Mouse (Mus musculus) liver, embryonic 12.5 days (tissue): ENCODE results near the gene Atp1b2. TPM values are rescaled to one million over a fixed set of nuclear protein-coding genes. Genes with fewer than 3 reads are reported as not detected.

Experiments
- ATAC-seq: fragments of 200-750 bp; cut with Nextera tagmentation; 2 replicates; pipeline ENCODE4 v1.8.0; 2017; ENCODE audit warnings: moderate number of reproducible peaks, mild to moderate bottlenecking, moderate library complexity
- H3K27ac ChIP-seq: fragments of 300-500 bp; sonication (generic); 2 replicates; pipeline ENCODE4 v1.5.1; 2016; ENCODE audit warnings: mild to moderate bottlenecking
- H3K27me3 ChIP-seq: fragments of 300-500 bp; sonication (generic); replicated peaks from 2 replicates; pipeline ENCODE4 v1.6.1; 2016; ENCODE audit warnings: mild to moderate bottlenecking, moderate library complexity
- H3K36me3 ChIP-seq: fragments of 300-500 bp; sonication (generic); 2 replicates; pipeline ENCODE4 v1.6.1; 2016; ENCODE audit warnings: mild to moderate bottlenecking, moderate library complexity
- H3K4me1 ChIP-seq: fragments of 300-500 bp; sonication (generic); 2 replicates; pipeline ENCODE4 v1.6.1; 2016
- H3K4me2 ChIP-seq: fragments of 300-500 bp; sonication (generic); 2 replicates; pipeline ENCODE4 v1.6.1; 2016; ENCODE audit warnings: mild to moderate bottlenecking, moderate library complexity
- H3K4me3 ChIP-seq: fragments of 300-500 bp; sonication (generic); 2 replicates; pipeline ENCODE4 v1.5.1; 2016; ENCODE audit warnings: mild to moderate bottlenecking, moderate library complexity
- H3K9ac ChIP-seq: fragments of 300-500 bp; sonication (generic); 2 replicates; pipeline ENCODE4 v1.6.1; 2016; ENCODE audit warnings: mild to moderate bottlenecking, moderate library complexity
- H3K9me3 ChIP-seq: fragments of 300-500 bp; sonication (generic); replicated peaks from 2 replicates; pipeline ENCODE4 v1.6.1; 2016; ENCODE audit warnings: mild to moderate bottlenecking, moderate library complexity
- WGBS: fragments of 180-500 bp; shearing (Covaris S2); methylation state at CpG from one replicate; pipeline ENCODE4 v1.1.7; 2016; ENCODE audit not compliant: insufficient replicate concordance; 5-methylcytosine and 5-hydroxymethylcytosine counted together
- polyA plus RNA-seq: library from polyadenylated mRNA; unstranded; fragments of >200 nt; fragmentation: Nextera tagmentation; extraction: Ambion mirVana; gene quantifications from 2 replicates; pipeline ENCODE4 v1.2.1, GENCODE M21; 2016

The Atp1b2 gene
- polyA plus RNA-seq, 1 experiment from 2014 or later, result 38.3 TPM

DNA sequence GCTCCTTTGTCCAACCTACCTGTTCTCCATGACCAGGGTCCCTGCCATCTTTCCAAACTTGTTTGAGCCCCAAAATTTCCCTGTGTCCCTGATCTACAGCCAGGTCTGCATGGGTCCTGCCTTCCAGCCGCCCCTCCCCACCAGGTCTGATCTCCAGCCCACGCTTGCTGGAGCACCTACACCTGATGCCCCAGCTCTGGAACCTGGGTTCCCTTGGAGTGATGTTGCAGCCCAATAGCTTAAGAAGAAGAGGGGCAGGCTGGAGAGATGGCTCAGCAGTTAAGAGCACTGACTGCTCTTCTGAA, 701 bp upstream of the Atp1b2 start:
- Histone ChIP-seq H3K4me1 (peaks cover 89% of the 10 kb centered on the region), H3K9me3 (no peaks in the 10 kb centered on the region), H3K27me3 (no peaks in the 10 kb centered on the region), H3K4me2 (peak overlapping the region; percentile 100), H3K9ac (peak overlapping the region; percentile 76), H3K36me3 (peaks cover 22% of the 10 kb centered on the region), H3K4me3 (peak overlapping the region; percentile 78), H3K27ac (peak overlapping the region; percentile 84)
- no peak for ATAC-seq
- 66% methylated on average over 2 of the region's 2 CpGs for WGBS

DNA sequence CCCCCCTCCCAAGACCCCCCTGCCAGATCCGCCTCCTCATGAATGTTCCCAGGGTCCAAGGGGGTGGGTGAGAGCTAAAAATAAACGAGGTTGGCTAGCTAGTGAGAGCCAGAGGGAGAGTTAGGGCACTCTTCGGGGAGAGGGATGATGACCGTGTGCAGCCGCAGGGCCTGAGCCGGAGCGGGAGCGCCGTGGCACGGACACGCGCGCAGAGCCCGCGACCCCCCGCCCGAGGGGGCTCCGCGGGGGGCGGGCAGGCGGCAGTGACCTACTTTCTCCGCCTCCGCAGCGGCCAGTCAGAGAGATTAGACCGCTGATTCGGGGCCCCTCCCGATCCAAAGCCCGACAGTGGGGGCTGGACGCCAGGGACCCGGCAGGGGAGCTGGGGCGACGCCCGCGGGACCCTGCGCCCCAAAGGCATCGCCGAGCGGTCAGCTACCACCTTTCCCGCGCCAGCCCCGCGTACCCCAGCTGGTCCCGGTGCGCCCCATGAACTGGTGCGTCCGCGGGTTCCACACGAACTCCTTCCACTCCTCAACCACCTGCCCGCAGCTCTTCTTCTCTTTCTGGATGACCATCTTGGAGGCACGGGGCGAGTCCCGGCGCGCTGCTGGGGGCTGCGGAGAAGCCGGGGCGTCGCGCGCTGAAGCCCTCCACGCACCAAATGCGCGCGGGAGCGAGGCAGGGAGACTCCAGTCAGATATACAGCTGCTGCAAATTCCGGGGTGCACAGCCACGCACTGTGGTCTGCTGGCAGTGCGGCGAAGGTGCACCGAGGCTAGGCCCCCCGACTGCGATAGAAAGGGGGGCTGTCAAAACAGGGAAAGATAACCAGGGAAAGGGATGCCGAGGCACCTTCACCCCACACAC, 712 bp downstream of the Atp1b2 start:
- ATAC-seq, result peak; percentile 10
- peaks cover 36% of the 10 kb centered on the region for H3K36me3 ChIP-seq
- no peaks in the 10 kb centered on the region for H3K9me3 ChIP-seq
- H3K9ac ChIP-seq, result peak overlapping the region; percentile 93
- H3K4me2 ChIP-seq, result peak overlapping the region; percentile 100
- H3K27ac ChIP-seq, result peak overlapping the region; percentile 84
- H3K27me3 ChIP-seq, result no peaks in the 10 kb centered on the region
- H3K4me3 ChIP-seq, result peak overlapping the region; percentile 78
- WGBS, result under 1% methylated on average over 69 of the region's 73 CpGs
- H3K4me1 ChIP-seq, result peaks cover 93% of the 10 kb centered on the region

DNA sequence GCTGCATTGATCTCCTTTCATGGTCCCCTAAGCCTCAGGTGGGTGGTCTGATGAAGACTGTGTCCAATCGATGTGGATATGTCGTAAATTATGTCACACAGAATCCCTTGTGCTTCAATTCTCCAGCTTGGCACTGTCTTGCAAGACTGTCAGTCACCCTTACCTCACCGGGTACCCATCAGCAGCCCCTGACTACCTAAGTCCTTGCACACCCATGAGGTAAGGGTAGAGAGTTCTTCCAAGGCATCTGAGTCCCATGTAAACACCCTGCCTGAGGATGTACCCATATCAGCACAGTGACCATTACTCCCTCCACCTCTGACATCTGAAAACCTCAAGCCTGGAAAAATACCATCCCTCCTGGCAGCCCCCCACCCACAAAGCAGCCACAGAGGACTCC, 1.4 kb downstream of the Atp1b2 start:
- Histone ChIP-seq H3K27me3 (no peaks in the 10 kb centered on the region), H3K36me3 (peaks cover 41% of the 10 kb centered on the region), H3K9ac (peak overlapping the region; percentile 93), H3K9me3 (no peaks in the 10 kb centered on the region), H3K4me1 (peaks cover 93% of the 10 kb centered on the region), H3K4me3 (peak overlapping the region; percentile 78), H3K27ac (peak overlapping the region; percentile 84), H3K4me2 (peak overlapping the region; percentile 100)
- WGBS, result 56% methylated on average over 3 of the region's 3 CpGs
- no peak for ATAC-seq

DNA sequence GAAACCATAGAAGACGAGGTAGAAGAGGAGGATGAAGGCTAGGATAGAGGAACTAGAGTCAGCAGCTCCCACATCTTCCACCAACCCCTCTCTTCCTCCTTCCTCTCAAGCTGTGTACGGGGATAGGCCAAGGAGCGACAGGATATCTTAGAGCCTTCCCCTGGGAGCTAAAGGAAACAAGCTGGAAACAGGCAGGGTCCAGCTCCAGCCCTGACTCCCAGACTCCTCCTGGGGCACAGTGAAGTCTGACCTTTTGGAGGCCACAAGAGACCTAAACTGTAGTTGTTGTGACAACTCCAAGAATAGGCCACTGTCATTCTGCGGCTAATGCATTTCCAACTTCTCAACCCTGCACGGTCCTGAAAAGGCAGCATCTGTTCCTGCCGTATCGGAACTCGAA, 2.2 kb downstream of the Atp1b2 start:
- peak overlapping the region; percentile 78 for H3K4me3 ChIP-seq
- peak overlapping the region; percentile 93 for H3K9ac ChIP-seq
- WGBS, result 79% methylated on average over 8 of the region's 8 CpGs
- ATAC-seq, result no peak
- H3K4me2 ChIP-seq, result peak overlapping the region; percentile 100
- peak overlapping the region; percentile 84 for H3K27ac ChIP-seq
- no peaks in the 10 kb centered on the region for H3K9me3 ChIP-seq
- H3K27me3 ChIP-seq, result no peaks in the 10 kb centered on the region
- H3K4me1 ChIP-seq, result peaks cover 93% of the 10 kb centered on the region
- H3K36me3 ChIP-seq, result peaks cover 49% of the 10 kb centered on the region

- Histone ChIP-seq H3K9ac (peak overlapping the region; percentile 67; the same call in 1 of the 2 replicates), H3K4me3 (no peak overlapping the region), H3K27ac (peak overlapping the region; percentile 92), H3K4me2 (peak overlapping the region; percentile 100), H3K36me3 (peaks cover 56% of the 10 kb centered on the region), H3K4me1 (peaks cover 76% of the 10 kb centered on the region), H3K27me3 (no peaks in the 10 kb centered on the region), H3K9me3 (no peaks in the 10 kb centered on the region)
- no peak for ATAC-seq
- 41% methylated on average over 3 of the region's 3 CpGs for WGBS
These were observed 4.0 kb downstream of the Atp1b2 start for GRCm38 (mm10) chr11:69601768-69602167.

- WGBS, result 17% methylated on average over 6 of the region's 6 CpGs
- H3K9me3 ChIP-seq, result no peaks in the 10 kb centered on the region
- H3K4me3 ChIP-seq, result peak overlapping the region; percentile 37
- no peaks in the 10 kb centered on the region for H3K27me3 ChIP-seq
- peaks cover 66% of the 10 kb centered on the region for H3K4me1 ChIP-seq
- peak overlapping the region; percentile 67 for H3K9ac ChIP-seq
- H3K36me3 ChIP-seq, result peaks cover 64% of the 10 kb centered on the region
- H3K4me2 ChIP-seq, result peak overlapping the region; percentile 100
- peak overlapping the region; percentile 92 for H3K27ac ChIP-seq
- peak; percentile 20; the same call in 1 of the 2 replicates for ATAC-seq
These were observed 5.6 kb downstream of the Atp1b2 start for GRCm38 (mm10) chr11:69600098-69600497.

GRCm38 (mm10) chr11:69599436-69599835, 6.3 kb downstream of the Atp1b2 start:
- Histone ChIP-seq H3K27me3 (no peaks in the 10 kb centered on the region), H3K9me3 (no peaks in the 10 kb centered on the region), H3K27ac (peak overlapping the region; percentile 92), H3K4me3 (peak overlapping the region; percentile 37), H3K9ac (peak overlapping the region; percentile 67), H3K4me1 (peaks cover 60% of the 10 kb centered on the region), H3K36me3 (peaks cover 69% of the 10 kb centered on the region), H3K4me2 (peak overlapping the region; percentile 100)
- 8% methylated on average over 9 of the region's 9 CpGs for WGBS
- ATAC-seq, result peak; percentile 84

DNA sequence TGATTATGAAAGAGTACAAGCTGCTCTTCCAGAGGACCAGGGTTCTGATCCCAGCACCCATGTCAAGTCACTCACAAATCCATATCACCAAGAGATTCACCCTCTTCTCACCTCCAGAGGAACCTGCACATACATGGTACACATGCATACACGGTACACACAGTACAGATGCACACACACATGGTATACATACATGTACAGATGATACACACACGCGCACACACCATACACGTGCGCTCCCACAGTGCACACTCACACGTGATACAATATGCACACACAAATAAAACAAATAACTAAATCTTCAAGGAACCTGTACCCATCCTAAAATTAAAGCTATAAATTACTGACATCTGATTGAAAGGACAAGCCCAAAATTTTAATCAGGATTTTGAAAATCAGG, 10.9 kb downstream of the Atp1b2 start:
- 88% methylated on average over 6 of the region's 6 CpGs for WGBS
- no peaks in the 10 kb centered on the region for H3K27me3 ChIP-seq
- H3K27ac ChIP-seq, result peak overlapping the region; percentile 2; the same call in 1 of the 2 replicates
- ATAC-seq, result no peak
- H3K9ac ChIP-seq, result no peak overlapping the region
- peaks cover 73% of the 10 kb centered on the region for H3K36me3 ChIP-seq
- peaks cover 52% of the 10 kb centered on the region for H3K4me1 ChIP-seq
- H3K4me2 ChIP-seq, result no peak overlapping the region
- no peaks in the 10 kb centered on the region for H3K9me3 ChIP-seq
- H3K4me3 ChIP-seq, result no peak overlapping the region

DNA sequence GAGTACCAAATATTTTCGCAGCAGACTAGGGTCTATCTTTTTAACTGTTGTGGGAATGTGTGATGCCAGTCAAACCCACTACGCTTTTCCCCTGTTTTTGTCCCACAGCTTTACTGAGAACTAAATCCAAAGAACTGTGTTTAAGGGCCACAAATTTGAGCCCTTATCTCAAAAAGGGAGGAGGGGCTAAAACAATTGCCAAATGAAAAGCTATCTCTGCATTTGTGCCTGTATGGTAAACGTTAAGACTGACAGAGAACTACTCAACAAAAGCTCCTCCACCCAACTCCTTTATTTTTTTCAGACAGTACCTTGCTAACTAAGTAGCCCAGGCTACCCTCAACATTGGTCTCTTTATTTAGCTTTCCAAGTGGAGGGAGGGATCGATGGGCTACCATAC, 12.9 kb downstream of the Atp1b2 start:
- H3K9me3 ChIP-seq, result no peaks in the 10 kb centered on the region
- H3K36me3 ChIP-seq, result peaks cover 83% of the 10 kb centered on the region
- no peak overlapping the region for H3K4me3 ChIP-seq
- H3K9ac ChIP-seq, result peak overlapping the region; percentile 28; the same call in 1 of the 2 replicates
- 65% methylated on average over 4 of the region's 4 CpGs for WGBS
- peaks cover 58% of the 10 kb centered on the region for H3K4me1 ChIP-seq
- no peak overlapping the region for H3K4me2 ChIP-seq
- H3K27ac ChIP-seq, result peak overlapping the region; percentile 95
- H3K27me3 ChIP-seq, result no peaks in the 10 kb centered on the region
- ATAC-seq, result no peak

GRCm38 (mm10) chr11:69591899-69592637, 13.7 kb downstream of the Atp1b2 start:
- peaks cover 66% of the 10 kb centered on the region for H3K4me1 ChIP-seq
- WGBS, result 76% methylated on average over 7 of the region's 7 CpGs

DNA sequence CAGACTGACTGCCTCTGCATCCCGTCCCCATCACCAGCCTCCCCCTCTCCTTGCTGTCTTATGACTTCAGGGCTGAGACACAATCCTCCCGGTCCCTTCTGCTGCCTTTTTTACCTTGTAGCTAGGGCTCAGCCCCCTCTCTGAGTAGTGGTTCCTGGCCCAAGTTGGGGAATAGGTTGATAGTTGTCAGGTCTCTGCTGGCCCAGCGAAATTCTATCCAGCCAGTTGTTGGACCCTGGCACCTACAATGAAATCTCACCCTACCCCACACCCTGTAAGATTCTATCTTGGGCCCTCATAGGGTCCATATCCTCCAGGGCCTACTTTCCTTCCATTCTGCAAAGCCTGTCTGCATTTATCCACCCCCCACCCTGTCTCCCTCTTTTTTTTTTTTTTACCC, 14.3 kb downstream of the Atp1b2 start:
- WGBS, result 71% methylated on average over 3 of the region's 3 CpGs

More at GRCm38 (mm10) chr11:69591899-69592637, 13.7 kb downstream of the Atp1b2 start:
- Histone ChIP-seq H3K9me3 (no peaks in the 10 kb centered on the region), H3K4me2 (no peak overlapping the region), H3K27me3 (no peaks in the 10 kb centered on the region), H3K4me3 (no peak overlapping the region), H3K36me3 (peaks cover 83% of the 10 kb centered on the region), H3K27ac (peak overlapping the region; percentile 95), H3K9ac (peak overlapping the region; percentile 28; the same call in 1 of the 2 replicates)
- no peak for ATAC-seq

DNA sequence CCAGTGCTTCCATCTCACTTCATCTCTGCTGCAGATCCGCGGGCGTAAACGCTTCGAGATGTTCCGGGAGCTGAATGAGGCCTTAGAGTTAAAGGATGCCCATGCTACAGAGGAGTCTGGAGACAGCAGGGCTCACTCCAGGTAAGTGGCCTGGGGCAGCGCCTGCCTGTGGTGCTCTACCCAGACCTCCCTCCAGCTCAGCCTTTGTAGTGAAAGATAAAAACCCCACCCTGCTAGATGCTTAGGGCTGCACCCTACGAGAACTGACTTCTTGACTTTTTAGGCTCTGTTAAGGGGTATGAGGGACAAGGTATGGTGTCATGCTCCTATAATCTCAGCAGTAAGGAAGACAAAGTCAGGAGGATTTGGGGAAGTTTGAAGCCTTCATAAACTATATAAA, 15.1 kb downstream of the Atp1b2 start:
- H3K9ac ChIP-seq, result peak overlapping the region; percentile 64
- H3K27ac ChIP-seq, result peak overlapping the region; percentile 95
- H3K4me2 ChIP-seq, result peak overlapping the region; percentile 61
- H3K4me3 ChIP-seq, result peak overlapping the region; percentile 10; the same call in 1 of the 2 replicates
- no peaks in the 10 kb centered on the region for H3K9me3 ChIP-seq
- peak; percentile 63 for ATAC-seq
- peaks cover 85% of the 10 kb centered on the region for H3K36me3 ChIP-seq
- 73% methylated on average over 8 of the region's 8 CpGs for WGBS
- H3K27me3 ChIP-seq, result no peaks in the 10 kb centered on the region
- peaks cover 80% of the 10 kb centered on the region for H3K4me1 ChIP-seq

More for the DNA sequence above, 14.3 kb downstream of the Atp1b2 start:
- Histone ChIP-seq H3K9ac (peak overlapping the region; percentile 28; the same call in 1 of the 2 replicates), H3K9me3 (no peaks in the 10 kb centered on the region), H3K27ac (peak overlapping the region; percentile 95), H3K27me3 (no peaks in the 10 kb centered on the region), H3K4me2 (no peak overlapping the region), H3K4me3 (no peak overlapping the region), H3K36me3 (peaks cover 88% of the 10 kb centered on the region), H3K4me1 (peaks cover 72% of the 10 kb centered on the region)
- ATAC-seq, result no peak
